Mouse (Mus musculus) MEL (cell line): ENCODE measurements around the gene Rasl11a. TPM values are rescaled to one million over a fixed set of nuclear protein-coding genes. Genes with fewer than 3 reads are reported as not detected.

Experiments
- DNase-seq: peaks from one replicate; pipeline ENCODE4 v3.0.0; 2011; ENCODE audit warnings: low read depth, low spot score
- H3K27ac ChIP-seq: 2 replicates; pipeline ENCODE4 v1.5.1; 2012; ENCODE audit warnings: low read depth, mild to moderate bottlenecking, control low read depth, low read length, moderate library complexity; ENCODE audit not compliant: control insufficient read depth
- H3K27me3 ChIP-seq, 2 experiments: fragments of 150-350 bp in 1 of 2; sonication (generic) in 1 of 2; 2 replicates each; pipeline ENCODE4 v1.6.1; 2012; ENCODE audit warnings: low read length in 2 of 2, mild to moderate bottlenecking in 2 of 2, improper control_type of control experiment in 1 of 2, moderate library complexity in 1 of 2; ENCODE audit not compliant: insufficient read depth in 2 of 2, control insufficient read depth in 1 of 2
- H3K36me3 ChIP-seq, 2 experiments: 2 replicates each; pipeline ENCODE4 v1.6.1; 2012 to 2014; ENCODE audit warnings: low read length in 2 of 2, improper control_type of control experiment in 1 of 2, inconsistent platforms in 1 of 2, mild to moderate bottlenecking in 1 of 2; ENCODE audit not compliant: insufficient read depth in 2 of 2, control insufficient read depth in 1 of 2
- H3K4me1 ChIP-seq, 2 experiments: fragments of 150-350 bp in 1 of 2; sonication (generic) in 1 of 2; 2 replicates each; pipeline ENCODE4 v1.6.1; 2012; ENCODE audit warnings: low read length in 2 of 2, improper control_type of control experiment in 1 of 2, mild to moderate bottlenecking in 1 of 2; ENCODE audit not compliant: insufficient read depth in 2 of 2, control insufficient read depth in 1 of 2
- H3K4me3 ChIP-seq, 2 experiments: fragments of 150-350 bp in 1 of 2; sonication (generic) in 1 of 2; 2 replicates each; pipeline ENCODE4 v1.5.1; 2012; ENCODE audit warnings: low read depth in 2 of 2, low read length in 2 of 2, mild to moderate bottlenecking in 2 of 2, moderate library complexity in 2 of 2, control low read depth in 1 of 2, improper control_type of control experiment in 1 of 2; ENCODE audit not compliant: control insufficient read depth in 1 of 2, insufficient read depth in 1 of 2
- H3K79me2 ChIP-seq: 2 replicates; pipeline ENCODE4 v1.6.1; 2012; ENCODE audit warnings: mild to moderate bottlenecking, low read length, moderate library complexity; ENCODE audit not compliant: control insufficient read depth, poor library complexity, insufficient read depth
- H3K9ac ChIP-seq: 2 replicates; pipeline ENCODE4 v1.6.1; 2012; ENCODE audit warnings: low read depth, mild to moderate bottlenecking, control low read depth, low read length, moderate library complexity; ENCODE audit not compliant: control insufficient read depth, poor library complexity, severe bottlenecking
- H3K9me3 ChIP-seq: fragments of 150-350 bp; sonication (generic); replicated peaks from 2 replicates; pipeline ENCODE4 v1.6.1; 2012; ENCODE audit warnings: mild to moderate bottlenecking, low read length, improper control_type of control experiment, moderate library complexity; ENCODE audit not compliant: insufficient read depth
- BHLHE40 ChIP-seq: IDR thresholded peaks from 2 replicates; pipeline ENCODE4 v1.6.1; 2012; ENCODE audit warnings: low read depth, mild to moderate bottlenecking, inconsistent platforms, low read length, improper control_type of control experiment, borderline replicate concordance
- CTCF ChIP-seq, 3 experiments: IDR thresholded peaks in 2 of 3; conservative IDR thresholded peaks in 1 of 3; 2 replicates each; pipeline ENCODE4 v1.5.1; 2011 to 2012; ENCODE audit warnings: low read length in 3 of 3, low read depth in 2 of 3, mild to moderate bottlenecking in 2 of 3, improper control_type of control experiment in 1 of 3, inconsistent platforms in 1 of 3, mixed read lengths in 1 of 3, moderate library complexity in 1 of 3; ENCODE audit not compliant: control insufficient read depth in 1 of 3, insufficient read depth in 1 of 3, poor library complexity in 1 of 3, severe bottlenecking in 1 of 3
- E2F4 ChIP-seq: IDR thresholded peaks from 2 replicates; pipeline ENCODE4 v1.6.1; 2011; ENCODE audit warnings: low read depth, low read length, improper control_type of control experiment, borderline replicate concordance
- ELF1 ChIP-seq: IDR thresholded peaks from 2 replicates; pipeline ENCODE4 v1.6.1; 2014; ENCODE audit warnings: low read depth, mild to moderate bottlenecking, inconsistent platforms, low read length, improper control_type of control experiment, moderate library complexity
- ETS1 ChIP-seq: IDR thresholded peaks from 2 replicates; pipeline ENCODE4 v1.6.1; 2012; ENCODE audit warnings: low read depth, mild to moderate bottlenecking, inconsistent platforms, low read length, improper control_type of control experiment, moderate library complexity
- GATA1 ChIP-seq: IDR thresholded peaks from 2 replicates; pipeline ENCODE4 v1.6.1; 2011; ENCODE audit warnings: low read depth, low read length, improper control_type of control experiment
- HCFC1 ChIP-seq: IDR thresholded peaks from 2 replicates; pipeline ENCODE4 v1.6.1; 2012; ENCODE audit warnings: low read depth, mild to moderate bottlenecking, inconsistent platforms, low read length, improper control_type of control experiment, moderate library complexity
- JUND ChIP-seq: IDR thresholded peaks from 2 replicates; pipeline ENCODE4 v1.6.1; 2011; ENCODE audit warnings: low read depth, mild to moderate bottlenecking, improper control_type of control experiment, low read length
- KAT2A ChIP-seq: conservative IDR thresholded peaks from 2 replicates; pipeline ENCODE4 v1.6.1; 2012; ENCODE audit warnings: low read depth, low read length, improper control_type of control experiment, inconsistent platforms
- MAX ChIP-seq: IDR thresholded peaks from 2 replicates; pipeline ENCODE4 v1.6.1; 2011; ENCODE audit warnings: low read length, improper control_type of control experiment
- MAZ ChIP-seq: IDR thresholded peaks from 2 replicates; pipeline ENCODE4 v1.6.1; 2012; ENCODE audit warnings: low read depth, mild to moderate bottlenecking, inconsistent platforms, low read length, improper control_type of control experiment
- MXI1 ChIP-seq: IDR thresholded peaks from 2 replicates; pipeline ENCODE4 v1.6.1; 2011; ENCODE audit warnings: mild to moderate bottlenecking, low read depth, low read length, improper control_type of control experiment
- MYB ChIP-seq: IDR thresholded peaks from 2 replicates; pipeline ENCODE4 v1.6.1; 2011; ENCODE audit warnings: mild to moderate bottlenecking, low read depth, low read length, improper control_type of control experiment
- MYC ChIP-seq: IDR thresholded peaks from 2 replicates; pipeline ENCODE4 v1.6.1; 2011; ENCODE audit warnings: low read depth, mild to moderate bottlenecking, low read length, improper control_type of control experiment, moderate library complexity
- NELFE ChIP-seq: IDR thresholded peaks from 2 replicates; pipeline ENCODE4 v1.6.1; 2011; ENCODE audit warnings: low read depth, low read length, improper control_type of control experiment
- POLR2A ChIP-seq, 2 experiments: IDR thresholded peaks; 2 replicates each; pipeline ENCODE4 v1.6.1; 2011 to 2012; ENCODE audit warnings: low read length in 2 of 2, mild to moderate bottlenecking in 2 of 2, control low read depth in 1 of 2, improper control_type of control experiment in 1 of 2, low read depth in 1 of 2, moderate library complexity in 1 of 2; ENCODE audit not compliant: control insufficient read depth in 1 of 2, insufficient read depth in 1 of 2, poor library complexity in 1 of 2
- POLR2AphosphoS2 ChIP-seq: IDR thresholded peaks from 2 replicates; pipeline ENCODE4 v1.6.1; 2011; ENCODE audit warnings: low read length, improper control_type of control experiment
- RCOR1 ChIP-seq: IDR thresholded peaks from 2 replicates; pipeline ENCODE4 v1.6.1; 2012; ENCODE audit warnings: low read depth, mild to moderate bottlenecking, inconsistent platforms, low read length, improper control_type of control experiment
- SIN3A ChIP-seq: IDR thresholded peaks from 2 replicates; pipeline ENCODE4 v1.6.1; 2012; ENCODE audit warnings: low read length, improper control_type of control experiment, inconsistent platforms
- TBP ChIP-seq: IDR thresholded peaks from 2 replicates; pipeline ENCODE4 v1.8.0; 2011; ENCODE audit warnings: low read depth, low read length, improper control_type of control experiment
- UBTF ChIP-seq: IDR thresholded peaks from 2 replicates; pipeline ENCODE4 v1.6.1; 2012; ENCODE audit warnings: low read depth, mild to moderate bottlenecking, inconsistent platforms, low read length, improper control_type of control experiment, moderate library complexity, borderline replicate concordance; ENCODE audit not compliant: insufficient read depth
- USF1 ChIP-seq: IDR thresholded peaks from 2 replicates; pipeline ENCODE4 v1.6.1; 2014; ENCODE audit warnings: low read depth, mild to moderate bottlenecking, inconsistent platforms, low read length, improper control_type of control experiment, moderate library complexity
- USF2 ChIP-seq, 2 experiments: IDR thresholded peaks; 2 replicates each; pipeline ENCODE4 v1.6.1; 2011 to 2012; ENCODE audit warnings: improper control_type of control experiment in 2 of 2, low read length in 2 of 2, borderline replicate concordance in 1 of 2, inconsistent platforms in 1 of 2, low read depth in 1 of 2, mild to moderate bottlenecking in 1 of 2; ENCODE audit not compliant: insufficient read depth in 1 of 2
- ZC3H11A ChIP-seq: IDR thresholded peaks from 2 replicates; pipeline ENCODE4 v1.6.1; 2012; ENCODE audit warnings: low read depth, mild to moderate bottlenecking, inconsistent platforms, low read length, improper control_type of control experiment
- ZKSCAN1 ChIP-seq: IDR thresholded peaks from 2 replicates; pipeline ENCODE4 v1.6.1; 2012; ENCODE audit warnings: low read depth, mild to moderate bottlenecking, inconsistent platforms, low read length, improper control_type of control experiment, moderate library complexity
- ZMIZ1 ChIP-seq: IDR thresholded peaks from 2 replicates; pipeline ENCODE4 v1.6.1; 2012; ENCODE audit warnings: low read depth, mild to moderate bottlenecking, inconsistent platforms, low read length, improper control_type of control experiment, moderate library complexity
- ZNF384 ChIP-seq: IDR thresholded peaks from 2 replicates; pipeline ENCODE4 v1.6.1; 2012; ENCODE audit warnings: low read depth, mild to moderate bottlenecking, inconsistent platforms, low read length, improper control_type of control experiment
- polyA plus RNA-seq, 2 experiments: library from polyadenylated mRNA; stranded (reverse) in 1 of 2; unstranded in 1 of 2; fragments of >175 nt in 1 of 2; fragments of >200 nt in 1 of 2; gene quantifications; 2 replicates each; pipeline versions ENCODE4 v1.2.1 to v1.2.4; 2012; ENCODE audit warnings: low replicate concordance in 2 of 2, low read depth in 1 of 2; ENCODE audit not compliant: insufficient read length in 2 of 2, insufficient read depth in 1 of 2, missing spikeins in 1 of 2
- total RNA-seq: library from RNA; depleted of rRNA; stranded (reverse); fragments of 300-350 nt; gene quantifications from 2 replicates; pipeline ENCODE4 v1.2.3, GENCODE M21; 2012

The Rasl11a gene
- total and polyA plus RNA-seq, 3 experiments, result 1.1 to 2.3 TPM; not detected in 1

DNA sequence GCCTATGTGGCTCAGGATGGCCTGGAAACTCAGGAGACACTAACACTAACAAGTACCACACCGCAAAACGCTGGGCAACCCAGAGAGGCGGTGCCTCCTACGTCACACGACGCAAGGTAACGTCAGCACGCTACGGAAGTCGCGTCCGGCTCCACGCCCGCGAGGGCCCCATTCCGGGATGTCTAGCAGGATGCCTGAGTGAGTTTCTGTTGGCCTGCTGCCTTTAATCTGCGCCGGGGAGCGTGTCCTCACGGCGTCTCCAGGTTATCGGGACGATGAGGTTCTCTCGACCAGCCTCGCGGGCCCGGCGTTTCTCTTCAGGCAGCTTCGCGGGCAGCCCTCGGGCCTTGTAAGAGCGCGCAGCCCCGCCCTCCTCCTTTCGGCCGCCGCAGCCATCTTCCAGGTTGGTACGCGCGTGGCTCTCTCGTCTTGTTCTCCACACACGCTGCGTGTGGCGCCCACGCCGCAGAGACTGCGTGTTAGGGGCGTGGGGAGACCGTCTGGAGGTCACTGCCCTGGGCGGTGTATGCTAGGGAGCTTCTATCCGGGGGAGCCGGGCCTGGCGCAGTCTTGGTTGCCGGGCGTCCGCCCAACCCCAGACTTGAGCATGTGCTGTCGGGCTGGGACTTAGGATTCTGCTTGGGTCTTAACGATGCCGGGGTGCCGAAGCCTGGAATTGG lies 12.0 kb upstream of the Rasl11a start, which contains the start of gene Rpl21:
Gene Rpl21 (plus strand): TSS at position 122 of the 680 bp plus-strand sequence.
- Histone ChIP-seq H3K27me3 (no peaks in the 10 kb centered on the region), H3K9me3 (no peaks in the 10 kb centered on the region), H3K4me1 (peaks cover 0 to 14% of the 10 kb centered on the region in 2 experiments; a peak in 2 of 4 replicates), H3K27ac (peak within 1 kb of the TSS; percentile 90), H3K36me3 (peaks cover 12 to 26% of the 10 kb centered on the region in 2 experiments), H3K79me2 (peaks cover 20% of the 10 kb centered on the region), H3K4me3 (peak within 1 kb of the TSS; percentile 73 to 95), H3K9ac (peak within 1 kb of the TSS; percentile 94)
- TF ChIP-seq NELFE (peak; percentile 97), MYB (no peak), ELF1 (peak; percentile 89), UBTF (0 out of 2 replicates have a peak, but pooled peaks have one; percentile 43), CTCF (IDR thresholded peaks at IDR 0.05 in 2 of 3, conservative IDR thresholded peaks at IDR 0.05 in 1 of 3; ENCODE audit: control insufficient read depth in 1 of 3, insufficient read depth in 1 of 3, low read depth in 2 of 3, low read length in 3 of 3, poor library complexity in 1 of 3, severe bottlenecking in 1 of 3) (peak in 1 of 3 experiments; percentile 28; a peak in 2 of 6 replicates), USF1 (no peak), MAZ (peak; percentile 90; the same call in 1 of the 2 replicates), ZNF384 (no peak), BHLHE40 (no peak), KAT2A (peak; percentile 61), ETS1 (no peak), JUND (no peak), MYC (peak; percentile 96), HCFC1 (peak; percentile 90), SIN3A (peak; percentile 90), MAX (peak; percentile 99), USF2 (IDR thresholded peaks at IDR 0.05; ENCODE audit: borderline replicate concordance in 1 of 2, insufficient read depth in 1 of 2, low read depth in 1 of 2, low read length in 2 of 2) (no peak), ZKSCAN1 (no peak), POLR2AphosphoS2 (peak; percentile 99), TBP (peak; percentile 91), ZMIZ1 (peak; percentile 94; the same call in 1 of the 2 replicates), RCOR1 (no peak), GATA1 (no peak), POLR2A (IDR thresholded peaks at IDR 0.05; ENCODE audit: control insufficient read depth in 1 of 2, insufficient read depth in 1 of 2, low read depth in 1 of 2, low read length in 2 of 2, poor library complexity in 1 of 2) (peak; percentile 94 to 99), ZC3H11A (no peak), MXI1 (peak; percentile 66), E2F4 (no peak)
- DNase-seq, result peak; percentile 98
